In genomic region chr10:70096366-70097188, GRCm38 (mm10) we compare ENCODE assay signal across 8 mouse cellular contexts. TPM values are rescaled to one million over a fixed set of nuclear protein-coding genes. Genes with fewer than 3 reads are reported as not detected.
DNase-seq lines count a peak whose midpoint lies in the region; ATAC-seq and TF ChIP-seq lines count a peak whose summit lies in the region.

TSS of gene Ccdc6 (plus strand) at chr10:70097121.

- TF ChIP-seq EP300 in ES-Bruce4 (IDR thresholded peaks at IDR 0.05; ENCODE audit: insufficient read depth, low read depth, low read length) = 0 out of 2 replicates have a peak, but pooled peaks have one; percentile 33

- ATAC-seq in forebrain, embryonic 15.5 days (replicated peaks) = peak; percentile 88
- peak; percentile 86 for ATAC-seq in lung, embryonic 14.5 days (ENCODE audit: insufficient read depth)
- peak; percentile 64 for ATAC-seq in neutrophil, adult 5-6 weeks (ENCODE audit: extremely low read depth, insufficient number of reproducible peaks, low FRiP score, poor library complexity, severe bottlenecking)

- H3K27ac ChIP-seq in ES-Bruce4 (ENCODE audit: insufficient read depth, low read length) = peak within 1 kb of the TSS; percentile 94
- peak within 1 kb of the TSS; percentile 82 for H3K27ac ChIP-seq in forebrain, embryonic 15.5 days (replicated peaks)
- H3K27ac ChIP-seq in lung, embryonic 14.5 days (ENCODE audit: low read depth) = peak within 1 kb of the TSS; percentile 80

- H3K27me3 ChIP-seq in ES-Bruce4 (ENCODE audit: control insufficient read depth, insufficient read depth, low read length, poor library complexity, severe bottlenecking) = no peaks in the 10 kb centered on the region
- H3K27me3 ChIP-seq in forebrain, embryonic 15.5 days = no peaks in the 10 kb centered on the region
- H3K27me3 ChIP-seq in lung, embryonic 14.5 days (ENCODE audit: insufficient read depth, low read length) = no peaks in the 10 kb centered on the region

- H3K9ac ChIP-seq in ES-Bruce4 (ENCODE audit: low read depth, poor library complexity, severe bottlenecking) = peak within 1 kb of the TSS; percentile 98
- peak within 1 kb of the TSS; percentile 76 for H3K9ac ChIP-seq in forebrain, embryonic 15.5 days (replicated peaks)
- H3K9ac ChIP-seq in lung, embryonic 14.5 days = peak within 1 kb of the TSS; percentile 95

- intact Hi-C loops in heart, postnatal 14 days (cut with DNase I) = loop anchor here (5.0 kb wide), 5 partner anchors 36 to 201 kb away; no protein-coding TSS in a partner anchor

- peak; percentile 79 for DNase-seq in cerebellum, adult 11 months
- peak; percentile 92 to 94 for DNase-seq in heart, postnatal 14 days
- DNase-seq in layer of hippocampus, adult 18-20 months (ENCODE audit: low spot score in 2 of 2) = peak; percentile 63 to 84
- DNase-seq in lung, embryonic 14.5 days = peak; percentile 94
- DNase-seq in thymus, adult 18-20 months = peak; percentile 85 to 87

- no peak for TF ChIP-seq POLR2A in ES-Bruce4 (IDR thresholded peaks at IDR 0.05; ENCODE audit: insufficient read depth, low read length)

- peak within 1 kb of the TSS; percentile 98 for H3K4me3 ChIP-seq in ES-Bruce4 (ENCODE audit: low read depth, low read length)
- H3K4me3 ChIP-seq in forebrain, embryonic 15.5 days = peak within 1 kb of the TSS; percentile 76
- peak within 1 kb of the TSS; percentile 98 for H3K4me3 ChIP-seq in lung, embryonic 14.5 days (ENCODE audit: low read depth, low read length)

- peak; percentile 5 for TF ChIP-seq CTCF in ES-Bruce4 (IDR thresholded peaks at IDR 0.05; ENCODE audit: low read depth, low read length)
- peak; percentile 48 for TF ChIP-seq CTCF in lung, embryonic 14.5 days (IDR thresholded peaks at IDR 0.05; ENCODE audit: low read depth)

- H3K36me3 ChIP-seq in ES-Bruce4 (ENCODE audit: control insufficient read depth, insufficient read depth, low read length, poor library complexity, severe bottlenecking) = no peaks in the 10 kb centered on the region
- H3K36me3 ChIP-seq in forebrain, embryonic 15.5 days = no peaks in the 10 kb centered on the region
- H3K36me3 ChIP-seq in lung, embryonic 14.5 days (ENCODE audit: insufficient read depth) = no peaks in the 10 kb centered on the region

- H3K4me1 ChIP-seq in ES-Bruce4 (ENCODE audit: control insufficient read depth, insufficient read depth, low read length) = peaks cover 7% of the 10 kb centered on the region
- H3K4me1 ChIP-seq in forebrain, embryonic 15.5 days = peaks cover 46% of the 10 kb centered on the region
- peaks cover 15% of the 10 kb centered on the region for H3K4me1 ChIP-seq in lung, embryonic 14.5 days (ENCODE audit: insufficient read depth)

- H3K4me2 ChIP-seq in forebrain, embryonic 15.5 days (replicated peaks) = peak within 1 kb of the TSS; percentile 88
- H3K4me2 ChIP-seq in lung, embryonic 14.5 days = peak within 1 kb of the TSS; percentile 84

- H3K9me3 ChIP-seq in ES-Bruce4 (replicated peaks; ENCODE audit: control insufficient read depth, insufficient read depth, low read length, poor library complexity, severe bottlenecking) = 0 out of 2 replicates have a peak, but pooled peaks cover 2% of the 10 kb centered on the region
- H3K9me3 ChIP-seq in forebrain, embryonic 15.5 days = no peaks in the 10 kb centered on the region
- H3K9me3 ChIP-seq in lung, embryonic 14.5 days (ENCODE audit: low read depth, low read length) = no peaks in the 10 kb centered on the region

- under 1% methylated on average over 63 of the region's 77 CpGs for WGBS in forebrain, embryonic 15.5 days
- under 1% methylated on average over 56 of the region's 77 CpGs for WGBS in lung, embryonic 14.5 days

RNA-seq across cellular contexts. Expression of gene Ccdc6, which starts in this region (rescaled TPM):
- polyA plus RNA-seq in ES-Bruce4 (2011; ENCODE audit: insufficient read depth, insufficient read length, low read depth, missing spikeins) = 57.6 and 61.8 TPM in 2 replicates
- polyA plus RNA-seq in forebrain, embryonic 15.5 days (2015; fragmentation: Nextera tagmentation; extraction: Ambion mirVana) = 16.7 and 17.5 TPM in 2 replicates
- 10 to 100 TPM; 31.0 to 31.4 TPM for total RNA-seq in heart, postnatal 14 days (2021)
- 10 to 100 TPM; 72.0 to 73.6 TPM for total RNA-seq in layer of hippocampus, adult 18-20 months (2021)
- 21.9 TPM in 2 replicates for polyA plus RNA-seq in lung, embryonic 14.5 days (2014; fragmentation: Nextera tagmentation; extraction: Ambion mirVana)
- 22.3 and 24.4 TPM in 2 replicates for total RNA-seq in neutrophil, adult 5-6 weeks (2017)

Comparison
In these comparisons a context has a peak if more than half of its experiments do, and no peak if none do; other contexts are left out.
1. Peak in every context shown above with its lines: DNase-seq, ATAC-seq, H3K4me3 ChIP-seq and H3K27ac ChIP-seq.